Mouse (Mus musculus) intestine, postnatal 0 days (tissue): ENCODE data around the gene Mphosph6. TPM values are rescaled to one million over a fixed set of nuclear protein-coding genes. Genes with fewer than 3 reads are reported as not detected.

Source experiments
- ATAC-seq: fragments of 200-750 bp; cut with Nextera tagmentation; 2 replicates; pipeline ENCODE4 v1.8.0; 2017; ENCODE audit warnings: mild to moderate bottlenecking, moderate TSS enrichment, moderate library complexity
- H3K27ac ChIP-seq: fragments of 300-500 bp; sonication (generic); 2 replicates; pipeline ENCODE4 v1.5.1; 2014; ENCODE audit warnings: mild to moderate bottlenecking, low read depth, low read length, moderate library complexity
- H3K27me3 ChIP-seq: fragments of 300-500 bp; sonication (generic); replicated peaks from 2 replicates; pipeline ENCODE4 v1.6.1; 2014; ENCODE audit warnings: low read length, mixed read lengths; ENCODE audit not compliant: control insufficient read depth, insufficient read depth
- H3K36me3 ChIP-seq: fragments of 300-500 bp; sonication (generic); 2 replicates; pipeline ENCODE4 v1.6.1; 2014; ENCODE audit warnings: mild to moderate bottlenecking, moderate library complexity; ENCODE audit not compliant: control insufficient read depth, insufficient read depth
- H3K4me1 ChIP-seq: fragments of 300-500 bp; sonication (generic); replicated peaks from 2 replicates; pipeline ENCODE4 v1.6.1; 2014; ENCODE audit warnings: antibody characterized with exemption, low read length, mixed read lengths; ENCODE audit not compliant: control insufficient read depth, insufficient read depth
- H3K4me2 ChIP-seq: fragments of 300-500 bp; sonication (generic); replicated peaks from 2 replicates; pipeline ENCODE4 v1.6.1; 2014; ENCODE audit warnings: low read depth, mild to moderate bottlenecking, moderate library complexity
- H3K4me3 ChIP-seq: fragments of 300-500 bp; sonication (generic); 2 replicates; pipeline ENCODE4 v1.5.1; 2014; ENCODE audit warnings: low read depth, low read length
- H3K9ac ChIP-seq: fragments of 300-500 bp; sonication (generic); 2 replicates; pipeline ENCODE4 v1.6.1; 2014; ENCODE audit warnings: mild to moderate bottlenecking, low read depth, low read length
- H3K9me3 ChIP-seq: fragments of 300-500 bp; sonication (generic); 2 replicates; pipeline ENCODE4 v1.6.1; 2016; ENCODE audit warnings: mixed run types; ENCODE audit not compliant: control insufficient read depth
- CTCF ChIP-seq: sonication (generic); IDR thresholded peaks from 2 replicates; pipeline ENCODE4 v1.5.1; 2016; ENCODE audit warnings: low read depth, mild to moderate bottlenecking, control low read depth, antibody characterized with exemption, moderate library complexity
- WGBS: fragments of 180-500 bp; shearing (Covaris S2); extraction: QIAGEN DNeasy Blood & Tissue Kit; methylation state at CpG from one replicate; pipeline ENCODE4 v1.1.7; 2014; 5-methylcytosine and 5-hydroxymethylcytosine counted together
- polyA plus RNA-seq: library from polyadenylated mRNA; unstranded; fragments of >200 nt; fragmentation: Nextera tagmentation; extraction: Ambion mirVana; gene quantifications from 2 replicates; pipeline ENCODE4 v1.2.1, GENCODE M21; 2015

Mphosph6 gene
- polyA plus RNA-seq, 1 experiment from 2014 or later = 31.3 TPM

DNA sequence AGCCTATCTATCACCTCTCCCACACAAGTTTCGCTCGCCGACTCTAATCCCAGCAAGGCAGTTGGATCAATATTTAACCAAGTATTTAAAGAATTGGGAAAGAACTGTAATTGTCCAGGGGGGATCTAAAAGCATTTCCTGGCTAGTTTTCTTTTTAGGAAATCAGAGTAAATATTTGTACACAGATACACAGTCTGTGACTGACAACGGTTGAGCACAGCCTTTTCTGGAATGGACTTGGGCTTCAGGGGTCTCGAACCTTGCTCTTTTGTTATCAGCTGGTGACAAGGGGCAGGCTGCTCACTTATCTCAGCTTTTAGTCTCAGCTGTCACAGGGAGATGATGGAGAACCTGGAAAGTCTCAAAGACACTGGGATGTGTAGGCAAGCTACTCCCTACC lies 55.1 kb downstream of the Mphosph6 start:
- Histone ChIP-seq H3K4me3 (no peak overlapping the region), H3K27me3 (no peaks in the 10 kb centered on the region), H3K27ac (no peak overlapping the region), H3K9me3 (no peaks in the 10 kb centered on the region), H3K9ac (no peak overlapping the region), H3K4me2 (no peak overlapping the region), H3K36me3 (peaks cover 5% of the 10 kb centered on the region; the same call in 1 of the 2 replicates), H3K4me1 (no peaks in the 10 kb centered on the region)
- no peak for TF ChIP-seq CTCF
- no peak for ATAC-seq
- WGBS = 73% methylated on average over 5 of the region's 5 CpGs

DNA sequence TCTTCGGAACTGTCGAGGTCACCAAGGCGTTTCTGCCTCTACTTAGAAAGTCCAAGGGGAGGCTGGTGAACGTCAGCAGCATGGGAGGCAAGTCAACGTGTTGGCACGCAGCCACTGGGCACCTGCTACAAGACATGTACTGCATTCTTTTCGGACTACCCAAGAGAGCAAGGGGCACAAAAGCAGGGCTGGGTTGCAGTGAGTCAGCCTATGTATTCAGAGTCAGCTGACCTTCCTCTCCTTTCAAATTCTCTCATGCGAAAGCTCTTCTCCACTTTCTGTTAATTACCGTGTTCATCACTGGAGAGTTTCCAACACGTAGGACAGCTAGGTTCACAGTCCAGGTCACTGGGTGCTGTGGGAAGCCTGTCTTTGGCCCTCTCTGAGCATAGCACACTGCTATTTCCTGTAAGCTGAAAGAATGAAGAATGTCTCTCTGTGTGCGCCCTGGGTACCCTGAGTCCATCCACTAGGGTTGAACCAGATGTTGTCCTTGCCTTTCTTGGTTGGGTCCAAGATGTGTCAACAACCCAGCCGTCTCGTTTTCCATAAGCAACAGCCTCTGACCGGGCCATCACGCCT lies 59.2 kb downstream of the Mphosph6 start:
- H3K27ac ChIP-seq = no peak overlapping the region
- no peaks in the 10 kb centered on the region for H3K9me3 ChIP-seq
- 74% methylated on average over 15 of the region's 15 CpGs for WGBS
- no peak overlapping the region for H3K4me3 ChIP-seq
- H3K4me1 ChIP-seq = no peaks in the 10 kb centered on the region
- no peaks in the 10 kb centered on the region for H3K27me3 ChIP-seq
- H3K36me3 ChIP-seq = peaks cover 5% of the 10 kb centered on the region; the same call in 1 of the 2 replicates
- no peak for TF ChIP-seq CTCF
- peak; percentile 39; the same call in 1 of the 2 replicates for ATAC-seq
- no peak overlapping the region for H3K4me2 ChIP-seq
- no peak overlapping the region for H3K9ac ChIP-seq

Other genes starting within 250 kb of the Mphosph6 start
- gene Sdr42e1, start 128.3 kb downstream of the Mphosph6 start, polyA plus RNA-seq = 6.0 and 7.7 TPM in 2 replicates
- 66.3 and 69.9 TPM in 2 replicates for gene Hsd17b2, start 100.0 kb downstream of the Mphosph6 start, polyA plus RNA-seq